ENCODE assay signal across 11 mouse cellular contexts in genomic region chr1:23214462-23215158, GRCm38 (mm10).
DNase-seq lines count a peak whose midpoint lies in the region; ATAC-seq and TF ChIP-seq lines count a peak whose summit lies in the region.
"Had no signal": no experiment of that assay in that cellular context is flagged by ENCODE, and none has a peak within 500 bp of the region (broad histone marks: within the 10 kb centered on the region; RNA-seq: fewer than 3 reads in every experiment).

No protein-coding gene starts in this region.

- no peak for TF ChIP-seq POLR2A in myocyte (IDR thresholded peaks at IDR 0.05; ENCODE audit: insufficient read length, low read depth)

- H3K9me3 ChIP-seq in hindbrain, embryonic 14.5 days (ENCODE audit: control insufficient read depth, low read length) = no peaks in the 10 kb centered on the region
- no peaks in the 10 kb centered on the region for H3K9me3 ChIP-seq in hindbrain, embryonic 11.5 days (ENCODE audit: control insufficient read depth, low read length)
- H3K9me3 ChIP-seq in forebrain, postnatal 0 days (ENCODE audit: low read length) = no peaks in the 10 kb centered on the region
- no peaks in the 10 kb centered on the region for H3K9me3 ChIP-seq in intestine, embryonic 15.5 days
- H3K9me3 ChIP-seq: embryonic facial prominence, embryonic 15.5 days; heart, embryonic 10.5 days had no signal

- H3K27me3 ChIP-seq in hindbrain, embryonic 14.5 days (ENCODE audit: control insufficient read depth, insufficient read depth, low read length) = no peaks in the 10 kb centered on the region
- no peaks in the 10 kb centered on the region for H3K27me3 ChIP-seq in hindbrain, embryonic 11.5 days (ENCODE audit: control insufficient read depth, insufficient read depth, low read length)
- no peaks in the 10 kb centered on the region for H3K27me3 ChIP-seq in forebrain, postnatal 0 days (ENCODE audit: insufficient read depth, low read length)
- no peaks in the 10 kb centered on the region for H3K27me3 ChIP-seq in myocyte (ENCODE audit: control insufficient read depth, insufficient read depth, insufficient read length)
- H3K27me3 ChIP-seq in intestine, embryonic 15.5 days (replicated peaks) = no peaks in the 10 kb centered on the region
- H3K27me3 ChIP-seq: embryonic facial prominence, embryonic 15.5 days had no signal

- H3K27ac ChIP-seq in hindbrain, embryonic 14.5 days = no peak overlapping the region
- no peak overlapping the region for H3K27ac ChIP-seq in hindbrain, embryonic 11.5 days (ENCODE audit: low read depth, low read length)
- H3K27ac ChIP-seq in forebrain, postnatal 0 days (ENCODE audit: low read depth, low read length) = no peak overlapping the region
- no peak overlapping the region for H3K27ac ChIP-seq in intestine, embryonic 15.5 days
- H3K27ac ChIP-seq: embryonic facial prominence, embryonic 15.5 days; heart, embryonic 10.5 days; layer of hippocampus, adult 2 months had no signal

- H3K4me3 ChIP-seq in hindbrain, embryonic 14.5 days (replicated peaks; ENCODE audit: low read length) = no peak overlapping the region
- no peak overlapping the region for H3K4me3 ChIP-seq in hindbrain, embryonic 11.5 days (ENCODE audit: low read depth, low read length)
- no peak overlapping the region for H3K4me3 ChIP-seq in forebrain, postnatal 0 days (ENCODE audit: low read depth, low read length)
- no peak overlapping the region for H3K4me3 ChIP-seq in myocyte
- no peak overlapping the region for H3K4me3 ChIP-seq in intestine, embryonic 15.5 days (replicated peaks)
- H3K4me3 ChIP-seq: embryonic facial prominence, embryonic 15.5 days; heart, embryonic 10.5 days; layer of hippocampus, adult 2 months had no signal

- no peak for TF ChIP-seq CTCF in forebrain, postnatal 0 days (IDR thresholded peaks at IDR 0.05; ENCODE audit: low read depth)

- no peaks in the 10 kb centered on the region for H3K36me3 ChIP-seq in hindbrain, embryonic 14.5 days (replicated peaks; ENCODE audit: control insufficient read depth, insufficient read depth)
- no peaks in the 10 kb centered on the region for H3K36me3 ChIP-seq in hindbrain, embryonic 11.5 days (ENCODE audit: control insufficient read depth, insufficient read depth, low read length)
- no peaks in the 10 kb centered on the region for H3K36me3 ChIP-seq in forebrain, postnatal 0 days (ENCODE audit: insufficient read depth)
- H3K36me3 ChIP-seq in myocyte (ENCODE audit: control insufficient read depth, insufficient read depth) = no peaks in the 10 kb centered on the region
- H3K36me3 ChIP-seq in intestine, embryonic 15.5 days = no peaks in the 10 kb centered on the region
- H3K36me3 ChIP-seq: embryonic facial prominence, embryonic 15.5 days; heart, embryonic 10.5 days had no signal

- no peaks in the 10 kb centered on the region for H3K79me2 ChIP-seq in myocyte (ENCODE audit: control insufficient read depth, insufficient read depth)

- DNase-seq in hindbrain, embryonic 14.5 days (ENCODE audit: low spot score) = peak; percentile 32
- no peak for DNase-seq in hindbrain, embryonic 11.5 days (ENCODE audit: low spot score)
- peak; percentile 46 for DNase-seq in testis, postnatal 10 days (ENCODE audit: low spot score)
- DNase-seq in testis, postnatal 14 days (ENCODE audit: low spot score) = no peak
- peak; percentile 41 for DNase-seq in forebrain, postnatal 0 days
- no peak for DNase-seq in adrenal gland, postnatal 4 days (ENCODE audit: low spot score in 2 of 2)

- H3K4me1 ChIP-seq in hindbrain, embryonic 14.5 days (replicated peaks; ENCODE audit: control insufficient read depth, insufficient read depth, low read length) = no peaks in the 10 kb centered on the region
- H3K4me1 ChIP-seq in hindbrain, embryonic 11.5 days (replicated peaks; ENCODE audit: control insufficient read depth, insufficient read depth, low read length) = no peaks in the 10 kb centered on the region
- no peaks in the 10 kb centered on the region for H3K4me1 ChIP-seq in forebrain, postnatal 0 days (ENCODE audit: insufficient read depth)
- H3K4me1 ChIP-seq in intestine, embryonic 15.5 days (replicated peaks) = no peaks in the 10 kb centered on the region
- H3K4me1 ChIP-seq: embryonic facial prominence, embryonic 15.5 days; heart, embryonic 10.5 days had no signal

- WGBS in hindbrain, embryonic 14.5 days = 65% methylated on average over 13 of the region's 13 CpGs
- 87% methylated on average over 13 of the region's 13 CpGs for WGBS in hindbrain, embryonic 11.5 days
- WGBS in forebrain, postnatal 0 days = 40% methylated on average over 13 of the region's 13 CpGs
- 73% methylated on average over 13 of the region's 13 CpGs for WGBS in intestine, embryonic 15.5 days

- no peak overlapping the region for H3K9ac ChIP-seq in hindbrain, embryonic 14.5 days
- no peak overlapping the region for H3K9ac ChIP-seq in hindbrain, embryonic 11.5 days (ENCODE audit: low read depth, low read length)
- H3K9ac ChIP-seq in forebrain, postnatal 0 days = no peak overlapping the region
- no peak overlapping the region for H3K9ac ChIP-seq in intestine, embryonic 15.5 days
- H3K9ac ChIP-seq: embryonic facial prominence, embryonic 15.5 days had no signal

- no peak overlapping the region; the same call in 1 of the 2 replicates for H3K4me2 ChIP-seq in hindbrain, embryonic 14.5 days (replicated peaks)
- no peak overlapping the region for H3K4me2 ChIP-seq in hindbrain, embryonic 11.5 days (replicated peaks; ENCODE audit: low read depth, low read length)
- no peak overlapping the region for H3K4me2 ChIP-seq in forebrain, postnatal 0 days (ENCODE audit: low read depth)
- H3K4me2 ChIP-seq in myocyte (ENCODE audit: low read depth) = peak overlapping the region; percentile 61
- no peak overlapping the region for H3K4me2 ChIP-seq in intestine, embryonic 15.5 days (replicated peaks)
- H3K4me2 ChIP-seq: embryonic facial prominence, embryonic 15.5 days had no signal

- peak; percentile 76; the same call in 1 of the 2 replicates for ATAC-seq in hindbrain, embryonic 14.5 days (ENCODE audit: low FRiP score)
- ATAC-seq in hindbrain, embryonic 11.5 days (ENCODE audit: low FRiP score) = no peak
- ATAC-seq in forebrain, postnatal 0 days = peak; percentile 42; the same call in 1 of the 2 replicates
- no peak for ATAC-seq in intestine, embryonic 15.5 days

- no peak overlapping the region for H3ac ChIP-seq in myocyte (ENCODE audit: control insufficient read depth, insufficient read length)

TF ChIP-seq in myocyte, 11 proteins besides CTCF, POLR2A, EP300 and RAD21:
- TF ChIP-seq REST (IDR thresholded peaks at IDR 0.05; ENCODE audit: insufficient read depth, insufficient read length) (no peak), MYOG (IDR thresholded peaks at IDR 0.05; ENCODE audit: control insufficient read depth in 1 of 3, insufficient read depth in 1 of 3, insufficient read length in 2 of 3, low read depth in 2 of 3) (peak in 1 of 3 experiments; percentile 38), MYOD1 (IDR thresholded peaks at IDR 0.05; ENCODE audit: control insufficient read depth in 1 of 3, insufficient read length in 2 of 3, low read depth in 2 of 3) (peak in 1 of 3 experiments; percentile 66), SRF (IDR thresholded peaks at IDR 0.05; ENCODE audit: control insufficient read depth, insufficient read length, low read depth) (no peak), TCF12 (IDR thresholded peaks at IDR 0.05; ENCODE audit: insufficient read depth, poor library complexity, severe bottlenecking) (no peak), POLR2AphosphoS2 (IDR thresholded peaks at IDR 0.05; ENCODE audit: insufficient read length, low read depth) (no peak), CEBPB (IDR thresholded peaks at IDR 0.05; ENCODE audit: insufficient read depth, poor library complexity, severe bottlenecking) (no peak)

Comparison
In these comparisons a context has a peak if more than half of its experiments do, and no peak if none do; other contexts are left out.
1. ATAC-seq: peak in hindbrain, embryonic 14.5 days (single experiment) and forebrain, postnatal 0 days (single experiment); none in hindbrain, embryonic 11.5 days (single experiment) and intestine, embryonic 15.5 days (single experiment).
2. DNase-seq: peak in hindbrain, embryonic 14.5 days (single experiment), testis, postnatal 10 days (single experiment) and forebrain, postnatal 0 days (single experiment); none in hindbrain, embryonic 11.5 days (single experiment), testis, postnatal 14 days (single experiment) and adrenal gland, postnatal 4 days (0 of 2).